24 mouse cellular contexts compared by ENCODE assay signal in genomic region chr10:7843181-7843580, GRCm38 (mm10). TPM values are rescaled to one million over a fixed set of nuclear protein-coding genes. Genes with fewer than 3 reads are reported as not detected.
"Had no signal": no experiment of that assay in that cellular context is flagged by ENCODE, and none has a peak within 500 bp of the region (broad histone marks: within the 10 kb centered on the region; RNA-seq: fewer than 3 reads in every experiment).

No protein-coding gene starts in this region.

- H3K9ac ChIP-seq: kidney, embryonic 15.5 days; limb, embryonic 12.5 days; limb, embryonic 15.5 days; liver, embryonic 14.5 days; liver, postnatal 0 days; lung, embryonic 14.5 days; neural tube, embryonic 12.5 days; neural tube, embryonic 15.5 days; stomach, embryonic 15.5 days had no signal

- H3K4me1 ChIP-seq: kidney, embryonic 15.5 days; neural tube, embryonic 12.5 days; stomach, embryonic 15.5 days had no signal

- H3K36me3 ChIP-seq: kidney, embryonic 15.5 days; limb, embryonic 12.5 days; limb, embryonic 15.5 days; neural tube, embryonic 12.5 days; neural tube, embryonic 15.5 days; stomach, embryonic 15.5 days had no signal

- H3K4me2 ChIP-seq: kidney, embryonic 15.5 days; limb, embryonic 12.5 days; limb, embryonic 15.5 days; liver, embryonic 11.5 days; lung, embryonic 14.5 days; midbrain, embryonic 11.5 days; neural tube, embryonic 12.5 days; neural tube, embryonic 15.5 days; stomach, embryonic 15.5 days had no signal

- H3K9me3 ChIP-seq: kidney, embryonic 15.5 days; limb, embryonic 12.5 days; limb, embryonic 15.5 days; neural tube, embryonic 12.5 days; neural tube, embryonic 15.5 days; stomach, embryonic 15.5 days had no signal

- H3K4me3 ChIP-seq: kidney, embryonic 15.5 days; left cerebral cortex, adult 2 months; limb, embryonic 12.5 days; limb, embryonic 15.5 days; neural tube, embryonic 12.5 days; neural tube, embryonic 15.5 days; stomach, embryonic 15.5 days had no signal

- H3K27me3 ChIP-seq: limb, embryonic 12.5 days; neural tube, embryonic 12.5 days; neural tube, embryonic 15.5 days; stomach, embryonic 15.5 days had no signal

- DNase-seq: kidney, postnatal 10 days; kidney, postnatal 36 days; layer of hippocampus, postnatal 36 days; left cerebral cortex, postnatal 4 days; liver, postnatal 0 days; lung, embryonic 14.5 days; lung, postnatal 36 days; midbrain, embryonic 14.5 days; retina, postnatal 1 day; right cerebral cortex, postnatal 25 days; spleen, adult 18-20 months; thymus, postnatal 25 days had no signal

- ATAC-seq: liver, postnatal 0 days; lung, postnatal 0 days had no signal

- H3K27ac ChIP-seq: kidney, embryonic 15.5 days; left cerebral cortex, adult 2 months; limb, embryonic 12.5 days; limb, embryonic 15.5 days; liver, embryonic 14.5 days; neural tube, embryonic 12.5 days; neural tube, embryonic 15.5 days; stomach, embryonic 15.5 days had no signal

RNA-seq across cellular contexts. Expression of gene Zc3h12d, which starts 10.9 kb away (rescaled TPM):
- total RNA-seq: megakaryocyte-erythroid progenitor cell, adult 5-6 weeks had no signal
- polyA plus RNA-seq: midbrain, embryonic 11.5 days had no signal
